Mouse (Mus musculus) neural tube, embryonic 14.5 days (tissue): Measurements from ENCODE around the gene Stxbp4. TPM values are rescaled to one million over a fixed set of nuclear protein-coding genes. Genes with fewer than 3 reads are reported as not detected.

ENCODE experiments used
- ATAC-seq: fragments of 200-750 bp; cut with Nextera tagmentation; 2 replicates; pipeline ENCODE4 v1.8.0; 2017; ENCODE audit warnings: low read depth, mild to moderate bottlenecking, moderate TSS enrichment, moderate library complexity
- H3K27ac ChIP-seq: fragments of 300-500 bp; sonication (generic); 2 replicates; pipeline ENCODE4 v1.5.1; 2014; ENCODE audit warnings: low read depth, mild to moderate bottlenecking, control low read depth, low read length, moderate library complexity, mixed read lengths
- H3K27me3 ChIP-seq: fragments of 300-500 bp; sonication (generic); 2 replicates; pipeline ENCODE4 v1.6.1; 2014; ENCODE audit warnings: low read length; ENCODE audit not compliant: control insufficient read depth, insufficient read depth
- H3K36me3 ChIP-seq: fragments of 300-500 bp; sonication (generic); 2 replicates; pipeline ENCODE4 v1.6.1; 2014; ENCODE audit warnings: low read length, mixed read lengths; ENCODE audit not compliant: control insufficient read depth, insufficient read depth
- H3K4me1 ChIP-seq: fragments of 300-500 bp; sonication (generic); 2 replicates; pipeline ENCODE4 v1.6.1; 2014; ENCODE audit warnings: low read length; ENCODE audit not compliant: control insufficient read depth, insufficient read depth
- H3K4me2 ChIP-seq: fragments of 300-500 bp; sonication (generic); 2 replicates; pipeline ENCODE4 v1.6.1; 2014; ENCODE audit warnings: mild to moderate bottlenecking, low read depth, low read length, control low read depth
- H3K4me3 ChIP-seq: fragments of 300-500 bp; sonication (generic); 2 replicates; pipeline ENCODE4 v1.5.1; 2014; ENCODE audit warnings: low read depth, low read length, control low read depth, mixed read lengths
- H3K9ac ChIP-seq: fragments of 300-500 bp; sonication (generic); replicated peaks from 2 replicates; pipeline ENCODE4 v1.6.1; 2014; ENCODE audit warnings: low read depth, mild to moderate bottlenecking, control low read depth, low read length, mixed read lengths
- H3K9me3 ChIP-seq: fragments of 300-500 bp; sonication (generic); 2 replicates; pipeline ENCODE4 v1.6.1; 2016; ENCODE audit warnings: low read length; ENCODE audit not compliant: control insufficient read depth
- WGBS: fragments of 180-500 bp; shearing (Covaris S2); extraction: QIAGEN DNeasy Blood & Tissue Kit; methylation state at CpG from one replicate; pipeline ENCODE4 v1.1.7; 2014; 5-methylcytosine and 5-hydroxymethylcytosine counted together
- polyA plus RNA-seq: library from polyadenylated mRNA; unstranded; fragments of >200 nt; fragmentation: Nextera tagmentation; extraction: Ambion mirVana; gene quantifications from 2 replicates; pipeline ENCODE4 v1.2.1, GENCODE M21; 2014

Gene Stxbp4
- 18.1 and 22.2 TPM in 2 replicates for polyA plus RNA-seq

DNA sequence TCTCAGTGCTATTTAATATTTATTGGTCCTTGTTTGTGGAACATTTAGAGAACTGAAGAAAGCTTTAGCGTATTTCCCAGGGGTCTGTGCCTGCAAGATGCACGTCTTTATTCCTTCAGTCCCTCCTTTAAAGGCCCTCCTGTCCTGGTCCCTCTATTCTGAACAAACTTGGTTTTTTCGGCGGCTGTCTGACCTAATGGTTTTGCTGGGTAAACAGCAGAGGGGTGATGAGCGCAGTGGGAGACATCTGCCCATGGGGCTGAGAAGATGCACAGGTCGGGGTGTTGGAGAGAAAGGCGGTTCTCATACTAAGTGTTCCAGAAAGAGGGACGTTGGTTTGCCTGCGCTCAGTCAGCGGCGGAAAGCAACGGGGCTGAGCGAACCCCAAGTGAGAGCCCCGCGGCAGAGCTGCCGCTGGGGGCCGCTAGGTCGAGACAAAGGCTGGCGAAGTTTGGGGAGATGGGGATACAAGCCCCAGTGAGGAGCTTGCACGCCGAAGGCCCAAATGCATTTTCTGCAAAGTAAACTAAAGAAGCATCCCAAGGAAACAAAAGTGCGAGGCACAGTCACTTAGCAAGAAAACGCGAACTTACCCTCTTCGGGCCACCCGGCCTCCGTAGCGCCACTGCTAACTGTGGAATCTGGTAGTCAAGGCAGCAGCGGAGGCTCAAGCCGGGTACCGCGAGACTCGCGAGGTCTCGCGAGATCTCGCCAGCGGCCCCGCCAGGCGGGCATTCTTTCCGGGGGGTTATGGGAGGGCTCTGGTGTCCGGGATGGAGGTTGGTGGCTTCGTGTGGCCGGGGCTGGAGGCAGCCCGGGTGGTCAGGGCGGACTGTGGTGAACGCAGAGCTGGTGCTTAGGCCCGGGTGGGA lies at the start of gene Stxbp4, which contains the start of gene Cox11:
Gene Stxbp4 (minus strand): TSS at position 645 of the 872 bp plus-strand sequence.
Gene Cox11 (plus strand): TSS at position 734 of the 872 bp plus-strand sequence.
- H3K36me3 ChIP-seq: no peaks in the 10 kb centered on the region; the same call in 1 of the 2 replicates
- H3K4me2 ChIP-seq: peak within 1 kb of the TSS; percentile 73
- no peaks in the 10 kb centered on the region for H3K27me3 ChIP-seq
- H3K4me3 ChIP-seq: peak within 1 kb of the TSS; percentile 83
- peaks cover 13% of the 10 kb centered on the region for H3K4me1 ChIP-seq
- H3K27ac ChIP-seq: peak within 1 kb of the TSS; percentile 92
- under 1% methylated on average over 48 of the region's 48 CpGs for WGBS
- ATAC-seq: peak; percentile 97
- peak within 1 kb of the TSS; percentile 98 for H3K9ac ChIP-seq
- H3K9me3 ChIP-seq: no peaks in the 10 kb centered on the region

DNA sequence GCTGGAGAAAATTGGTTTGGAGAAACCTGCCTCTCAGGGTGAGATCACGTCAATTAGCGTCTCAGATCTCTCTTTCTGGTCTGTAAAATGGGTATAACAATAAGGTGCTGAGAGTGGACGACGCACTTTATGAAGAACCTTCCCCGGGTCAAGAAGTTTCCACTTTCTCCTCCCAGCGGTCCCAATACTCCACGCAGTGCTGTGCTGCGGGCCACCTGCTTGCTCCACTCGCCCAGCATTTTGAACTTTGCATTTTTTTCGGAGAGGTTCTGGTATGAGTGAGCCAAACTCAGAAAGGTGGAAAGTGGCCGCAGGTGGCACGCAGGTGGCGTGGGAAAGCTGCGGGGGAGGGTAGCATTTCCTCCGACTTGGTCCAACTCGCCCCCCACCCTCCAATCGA lies 49.2 kb upstream of the Stxbp4 start:
- WGBS: 3% methylated on average over 17 of the region's 17 CpGs
- Histone ChIP-seq H3K9ac (peak overlapping the region; percentile 56), H3K4me1 (no peaks in the 10 kb centered on the region), H3K27me3 (no peaks in the 10 kb centered on the region), H3K9me3 (no peaks in the 10 kb centered on the region), H3K27ac (no peak overlapping the region), H3K36me3 (no peaks in the 10 kb centered on the region), H3K4me3 (peak overlapping the region; percentile 52), H3K4me2 (peak overlapping the region; percentile 80)
- peak; percentile 28 for ATAC-seq

DNA sequence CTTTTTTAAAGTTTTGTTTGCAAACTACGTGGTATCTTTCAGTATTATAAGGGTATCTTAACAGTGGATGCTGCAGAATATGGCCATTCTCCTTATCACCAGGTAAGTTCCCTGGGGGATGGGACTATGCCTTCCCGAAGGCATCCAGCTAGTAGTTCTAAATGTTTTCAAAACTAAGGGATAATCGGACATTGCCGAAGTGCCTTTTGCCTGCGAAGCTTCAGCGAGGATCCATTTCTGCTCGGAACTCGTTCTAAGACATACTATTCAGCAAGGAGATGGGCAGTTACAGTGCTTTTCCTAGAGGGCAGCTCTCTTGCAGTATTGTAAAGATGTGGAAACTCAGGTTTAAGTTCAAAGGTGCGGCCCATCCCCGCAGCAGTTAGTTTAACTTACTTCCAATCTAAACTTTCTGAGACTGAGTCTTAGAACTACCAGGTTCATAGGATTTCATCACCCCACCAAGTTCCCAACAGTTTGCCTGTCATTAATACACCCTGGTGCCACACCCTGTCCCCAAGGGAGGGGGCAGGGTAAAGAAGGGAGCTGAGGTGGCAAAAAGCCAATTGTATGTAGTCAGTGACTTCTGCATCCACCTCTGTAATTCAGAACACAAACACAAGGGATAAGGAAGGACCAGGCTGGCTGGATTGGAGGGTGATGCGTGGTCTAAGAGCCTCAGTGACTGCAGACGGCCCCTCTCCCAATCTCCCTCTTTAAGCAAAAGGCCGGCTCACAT lies 48.6 kb upstream of the Stxbp4 start:
- Histone ChIP-seq H3K9ac (0 out of 2 replicates have a peak overlapping the region, but pooled peaks have one; percentile 56), H3K27ac (no peak overlapping the region), H3K4me2 (peak overlapping the region; percentile 80), H3K36me3 (no peaks in the 10 kb centered on the region), H3K27me3 (no peaks in the 10 kb centered on the region), H3K9me3 (no peaks in the 10 kb centered on the region), H3K4me1 (no peaks in the 10 kb centered on the region), H3K4me3 (peak overlapping the region; percentile 52)
- WGBS: 73% methylated on average over 13 of the region's 13 CpGs
- peak; percentile 30; the same call in 1 of the 2 replicates for ATAC-seq

DNA sequence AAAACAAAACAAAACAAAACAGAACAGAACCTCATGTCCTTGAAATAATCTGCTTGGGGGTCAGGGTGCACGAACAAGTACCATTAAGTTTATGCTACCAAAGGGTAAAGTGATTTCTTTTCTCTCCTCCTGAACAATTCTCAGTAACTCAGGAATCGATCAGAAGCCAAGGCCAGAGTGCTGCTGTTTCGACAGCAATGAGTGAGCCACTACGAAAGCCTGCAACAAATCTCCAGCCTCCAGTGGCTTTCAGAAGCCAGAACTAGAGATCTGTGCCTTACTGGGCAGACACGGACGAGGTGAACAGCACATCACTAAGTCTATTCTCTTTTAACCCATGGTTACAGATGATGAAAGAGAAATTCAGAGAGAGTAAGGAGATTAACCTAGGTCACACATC lies 47.3 kb upstream of the Stxbp4 start:
- H3K4me3 ChIP-seq: no peak overlapping the region
- no peak overlapping the region for H3K9ac ChIP-seq
- 79% methylated on average over 6 of the region's 6 CpGs for WGBS
- no peaks in the 10 kb centered on the region for H3K27me3 ChIP-seq
- no peaks in the 10 kb centered on the region for H3K9me3 ChIP-seq
- ATAC-seq: no peak
- H3K27ac ChIP-seq: no peak overlapping the region
- no peaks in the 10 kb centered on the region for H3K36me3 ChIP-seq
- no peaks in the 10 kb centered on the region for H3K4me1 ChIP-seq
- H3K4me2 ChIP-seq: no peak overlapping the region

DNA sequence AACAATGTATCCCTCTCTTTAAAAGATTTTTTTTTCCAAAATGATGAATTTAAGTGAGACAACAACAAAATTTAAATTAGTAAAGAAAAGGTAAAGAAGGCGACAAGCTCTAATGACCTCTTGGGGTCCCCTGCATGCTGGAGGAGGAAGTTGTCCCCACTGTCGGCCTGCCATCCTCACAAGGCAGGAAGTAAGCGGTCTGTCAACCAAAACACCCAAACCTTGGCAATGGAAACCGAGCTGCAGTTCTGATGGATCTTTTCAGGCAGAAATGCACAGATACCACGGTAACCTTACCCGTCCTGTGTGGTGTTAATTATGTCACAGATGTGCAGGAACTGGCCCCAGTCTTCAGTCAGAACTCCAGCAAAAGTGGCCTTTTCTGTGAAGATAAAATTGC lies 46.9 kb upstream of the Stxbp4 start:
- H3K27me3 ChIP-seq: no peaks in the 10 kb centered on the region
- no peak overlapping the region for H3K9ac ChIP-seq
- H3K4me3 ChIP-seq: no peak overlapping the region
- no peak overlapping the region for H3K4me2 ChIP-seq
- no peak overlapping the region for H3K27ac ChIP-seq
- no peak for ATAC-seq
- no peaks in the 10 kb centered on the region for H3K36me3 ChIP-seq
- H3K9me3 ChIP-seq: no peaks in the 10 kb centered on the region
- no peaks in the 10 kb centered on the region for H3K4me1 ChIP-seq
- 71% methylated on average over 6 of the region's 6 CpGs for WGBS

DNA sequence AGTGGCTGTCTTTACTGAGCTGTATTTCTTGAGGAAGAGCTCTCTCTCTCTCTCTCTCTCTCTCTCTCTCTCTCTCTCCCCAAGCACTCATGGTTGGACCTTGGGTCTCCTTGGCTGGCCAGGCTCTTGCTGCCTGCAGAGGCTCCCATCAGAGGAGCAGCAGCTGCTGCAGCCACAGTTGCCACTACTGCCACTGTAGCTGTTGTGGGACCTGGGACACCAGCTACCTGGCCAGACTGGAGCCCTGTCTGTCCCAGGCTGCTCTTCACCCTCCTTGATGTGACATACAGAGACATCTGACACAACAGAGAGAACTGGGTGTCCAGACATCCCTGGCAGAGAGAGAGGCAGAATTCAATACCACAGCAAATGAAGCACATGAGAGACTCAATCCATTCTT lies 43.3 kb upstream of the Stxbp4 start:
- Histone ChIP-seq H3K9ac (no peak overlapping the region), H3K36me3 (no peaks in the 10 kb centered on the region), H3K27ac (no peak overlapping the region), H3K4me2 (no peak overlapping the region), H3K9me3 (no peaks in the 10 kb centered on the region), H3K4me1 (no peaks in the 10 kb centered on the region), H3K4me3 (no peak overlapping the region), H3K27me3 (no peaks in the 10 kb centered on the region)
- ATAC-seq: no peak

DNA sequence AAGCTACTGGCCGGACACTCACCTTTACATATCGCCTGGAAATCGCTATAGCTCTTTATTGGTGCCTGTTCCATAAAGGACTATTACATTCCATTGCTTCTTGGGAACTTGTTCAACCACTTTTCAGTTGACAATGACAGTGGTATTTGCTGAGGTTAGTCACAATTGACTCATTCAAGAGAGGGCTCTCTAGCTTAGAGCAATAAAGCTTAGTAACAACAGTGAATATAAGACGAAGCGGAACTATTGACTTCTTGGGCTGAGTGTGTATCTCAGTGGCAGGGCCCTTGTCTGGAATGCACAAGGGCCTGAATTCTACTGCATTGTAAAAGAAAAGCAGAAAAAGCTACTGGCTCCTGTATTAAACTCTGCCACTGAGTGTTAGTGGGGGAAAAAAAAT lies 40.7 kb upstream of the Stxbp4 start:
- Histone ChIP-seq H3K36me3 (no peaks in the 10 kb centered on the region), H3K9ac (no peak overlapping the region), H3K4me2 (no peak overlapping the region), H3K27ac (no peak overlapping the region), H3K4me3 (no peak overlapping the region), H3K4me1 (no peaks in the 10 kb centered on the region), H3K9me3 (no peaks in the 10 kb centered on the region), H3K27me3 (no peaks in the 10 kb centered on the region)
- no peak for ATAC-seq
- WGBS: 76% methylated on average over 5 of the region's 5 CpGs

DNA sequence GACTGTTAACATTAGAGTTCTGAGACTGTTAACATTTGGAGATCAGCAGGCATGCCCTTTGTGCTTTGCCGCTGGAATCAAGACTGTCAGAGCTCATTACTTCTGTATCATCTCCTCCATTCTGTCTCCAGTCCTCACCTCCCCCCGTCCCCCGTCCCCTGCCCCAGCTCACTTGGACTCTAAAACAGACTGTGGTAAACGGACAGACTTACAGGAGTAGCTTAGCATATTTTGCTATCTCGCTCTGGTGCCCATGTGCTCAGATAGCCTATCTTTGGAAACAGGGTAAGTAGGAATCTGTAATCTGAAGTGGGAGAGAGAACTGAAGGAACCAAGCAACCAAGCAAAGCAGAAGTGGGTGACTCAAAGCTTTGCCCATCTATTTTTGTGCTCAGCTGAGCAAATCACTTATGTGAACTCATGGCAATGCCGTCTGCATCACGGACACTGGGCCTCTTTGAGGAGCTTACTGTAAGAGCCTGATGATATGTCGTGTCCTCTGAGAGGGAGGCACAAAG lies 39.9 kb upstream of the Stxbp4 start:
- no peak overlapping the region for H3K9ac ChIP-seq
- H3K4me1 ChIP-seq: no peaks in the 10 kb centered on the region
- H3K4me2 ChIP-seq: no peak overlapping the region
- no peak overlapping the region for H3K27ac ChIP-seq
- ATAC-seq: no peak
- no peak overlapping the region for H3K4me3 ChIP-seq
- 61% methylated on average over 8 of the region's 8 CpGs for WGBS
- H3K36me3 ChIP-seq: no peaks in the 10 kb centered on the region
- H3K9me3 ChIP-seq: no peaks in the 10 kb centered on the region
- no peaks in the 10 kb centered on the region for H3K27me3 ChIP-seq

DNA sequence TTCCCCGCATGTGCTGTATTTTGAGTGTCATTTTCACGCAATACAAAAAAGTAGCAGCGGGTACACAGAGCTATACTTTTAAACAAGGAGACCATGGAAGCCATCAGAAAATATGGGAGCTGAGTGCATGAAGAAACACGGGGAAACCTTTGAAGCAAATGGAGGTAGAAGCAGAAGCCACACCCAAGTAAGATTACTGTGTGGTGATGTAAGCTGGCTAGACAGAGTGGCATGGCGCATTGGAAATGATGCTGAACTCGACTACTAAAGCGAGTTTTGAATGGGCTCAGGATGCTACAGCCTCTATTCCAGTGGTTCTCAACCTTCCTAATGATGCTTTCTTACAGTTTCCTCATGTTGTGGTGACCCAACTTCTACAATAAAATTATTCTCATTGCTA lies 39.1 kb upstream of the Stxbp4 start:
- 96% methylated on average over 7 of the region's 7 CpGs for WGBS
- Histone ChIP-seq H3K27ac (no peak overlapping the region), H3K9ac (no peak overlapping the region), H3K27me3 (no peaks in the 10 kb centered on the region), H3K9me3 (no peaks in the 10 kb centered on the region), H3K4me3 (no peak overlapping the region), H3K4me1 (no peaks in the 10 kb centered on the region), H3K4me2 (no peak overlapping the region), H3K36me3 (no peaks in the 10 kb centered on the region)
- no peak for ATAC-seq
